Mouse (Mus musculus): ENCODE results near the gene Lpp. TPM values are rescaled to one million over a fixed set of nuclear protein-coding genes. Genes with fewer than 3 reads are reported as not detected.

The Lpp gene
- polyA plus RNA-seq, 1 experiment from 2014 or later = 20.7 TPM

DNA sequence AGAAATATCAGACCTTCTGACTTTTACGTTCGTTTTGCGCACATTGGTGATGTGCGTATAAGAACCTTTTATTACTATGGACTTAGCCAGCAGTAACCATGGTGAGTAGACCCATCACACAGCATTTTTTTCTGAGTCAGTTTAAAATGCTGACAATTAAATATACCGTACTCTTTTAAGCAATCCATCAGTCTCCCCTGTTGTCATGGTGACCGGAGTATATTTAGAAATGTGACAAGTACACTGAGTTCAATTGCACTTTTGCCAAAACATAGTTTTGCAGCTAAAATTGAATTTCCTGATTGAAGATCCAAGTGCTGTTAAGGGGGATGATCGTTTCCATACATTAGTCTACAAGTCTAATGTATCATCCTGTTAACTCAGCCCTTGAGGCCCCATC is 149.6 kb downstream of the Lpp start:
- H3K9ac ChIP-seq (replicated peaks) = no peak overlapping the region
- no peak overlapping the region for H3K4me2 ChIP-seq (replicated peaks)
- no peak overlapping the region for H3K27ac ChIP-seq (replicated peaks)
- H3K4me1 ChIP-seq = no peaks in the 10 kb centered on the region
- no peaks in the 10 kb centered on the region for H3K27me3 ChIP-seq
- no peak for ATAC-seq (ENCODE audit: low FRiP score, low read depth)
- H3K36me3 ChIP-seq = no peaks in the 10 kb centered on the region
- H3K9me3 ChIP-seq = no peaks in the 10 kb centered on the region
- no peak overlapping the region for H3K4me3 ChIP-seq
- 94% methylated on average over 7 of the region's 7 CpGs for WGBS

DNA sequence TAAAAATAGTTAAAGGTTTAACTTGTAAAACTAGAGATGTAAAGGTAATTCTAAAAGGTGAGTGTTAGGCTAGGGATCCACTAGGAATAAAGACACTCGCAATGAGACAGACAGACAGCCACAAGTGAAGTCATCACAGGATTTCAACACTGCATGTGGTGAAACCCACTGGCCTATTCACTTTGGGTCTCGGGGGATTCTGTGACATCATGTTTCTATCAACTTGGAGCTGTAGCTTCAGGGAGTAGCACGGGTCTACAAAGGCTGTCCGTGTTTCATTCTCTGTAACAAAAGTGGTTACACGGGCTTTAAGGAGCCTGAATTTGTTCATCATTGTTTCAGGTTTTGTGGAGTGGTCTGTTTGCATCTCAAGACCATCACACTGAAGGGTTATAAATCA is 152.1 kb downstream of the Lpp start:
- H3K9me3 ChIP-seq = no peaks in the 10 kb centered on the region
- WGBS = 90% methylated on average over 5 of the region's 5 CpGs
- no peaks in the 10 kb centered on the region for H3K27me3 ChIP-seq
- H3K27ac ChIP-seq (replicated peaks) = no peak overlapping the region
- H3K36me3 ChIP-seq = no peaks in the 10 kb centered on the region
- no peak for ATAC-seq (ENCODE audit: low FRiP score, low read depth)
- H3K4me1 ChIP-seq = no peaks in the 10 kb centered on the region
- no peak overlapping the region for H3K4me2 ChIP-seq (replicated peaks)
- no peak overlapping the region for H3K4me3 ChIP-seq
- no peak overlapping the region for H3K9ac ChIP-seq (replicated peaks)

DNA sequence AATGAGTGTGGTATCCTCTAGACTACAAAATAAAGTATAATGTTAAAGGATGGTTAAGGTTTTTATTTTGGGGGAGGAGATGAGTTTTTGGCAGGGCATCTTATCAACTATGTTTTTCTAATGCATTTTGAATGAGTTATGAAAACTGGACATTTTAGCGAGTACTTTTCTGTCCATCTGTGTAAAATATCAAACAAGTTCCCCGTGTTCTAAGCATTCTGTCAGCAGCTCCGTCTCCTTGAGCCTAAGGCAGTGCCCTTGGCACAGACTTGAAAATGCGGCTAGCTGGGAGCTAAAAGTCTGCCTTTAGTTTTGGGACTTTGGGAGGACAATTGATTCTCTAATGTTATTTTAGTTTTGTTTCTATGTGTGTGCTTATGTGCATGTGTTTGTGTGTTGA is 165.2 kb downstream of the Lpp start:
- H3K9ac ChIP-seq (replicated peaks) = no peak overlapping the region
- 93% methylated on average over 4 of the region's 4 CpGs for WGBS

DNA sequence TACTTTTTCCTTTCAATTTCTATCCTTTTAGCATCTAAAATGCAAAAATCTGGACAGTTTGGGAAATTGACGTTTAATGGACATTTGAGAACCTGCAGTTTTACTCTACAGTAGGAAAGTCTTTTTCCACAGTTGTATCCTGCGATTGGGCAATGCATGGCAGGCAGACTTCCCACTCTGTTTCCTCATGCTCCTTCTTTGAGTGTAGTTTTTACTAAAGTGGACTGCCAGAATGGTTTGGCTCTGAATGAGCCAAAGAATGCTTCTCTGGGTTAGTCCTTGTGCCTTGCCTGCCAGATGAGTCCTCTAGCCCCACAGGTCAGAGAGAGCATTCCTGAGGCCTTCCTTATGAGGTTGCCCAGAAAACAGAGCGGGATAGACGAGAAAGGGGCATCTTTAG is 166.5 kb downstream of the Lpp start:
- no peaks in the 10 kb centered on the region for H3K36me3 ChIP-seq
- no peak overlapping the region for H3K27ac ChIP-seq (replicated peaks)
- 92% methylated on average over 4 of the region's 4 CpGs for WGBS
- H3K27me3 ChIP-seq = no peaks in the 10 kb centered on the region
- no peak overlapping the region for H3K9ac ChIP-seq (replicated peaks)
- no peaks in the 10 kb centered on the region for H3K4me1 ChIP-seq
- no peaks in the 10 kb centered on the region for H3K9me3 ChIP-seq
- H3K4me2 ChIP-seq (replicated peaks) = no peak overlapping the region
- no peak for ATAC-seq (ENCODE audit: low FRiP score, low read depth)
- H3K4me3 ChIP-seq = no peak overlapping the region

More for the DNA sequence above, 165.2 kb downstream of the Lpp start:
- Histone ChIP-seq H3K9me3 (no peaks in the 10 kb centered on the region), H3K4me2 (replicated peaks) (no peak overlapping the region), H3K4me1 (no peaks in the 10 kb centered on the region), H3K27me3 (no peaks in the 10 kb centered on the region), H3K4me3 (no peak overlapping the region), H3K27ac (replicated peaks) (no peak overlapping the region), H3K36me3 (no peaks in the 10 kb centered on the region)
- no peak for ATAC-seq (ENCODE audit: low FRiP score, low read depth)

GRCm38 (mm10) chr16:24560998-24561397 is 167.7 kb downstream of the Lpp start:
- Histone ChIP-seq H3K27ac (replicated peaks) (no peak overlapping the region), H3K36me3 (no peaks in the 10 kb centered on the region), H3K4me1 (no peaks in the 10 kb centered on the region), H3K9ac (replicated peaks) (no peak overlapping the region), H3K27me3 (no peaks in the 10 kb centered on the region), H3K9me3 (no peaks in the 10 kb centered on the region), H3K4me2 (replicated peaks) (no peak overlapping the region), H3K4me3 (no peak overlapping the region)
- ATAC-seq (ENCODE audit: low FRiP score, low read depth) = no peak
- WGBS = 83% methylated on average over 2 of the region's 2 CpGs

DNA sequence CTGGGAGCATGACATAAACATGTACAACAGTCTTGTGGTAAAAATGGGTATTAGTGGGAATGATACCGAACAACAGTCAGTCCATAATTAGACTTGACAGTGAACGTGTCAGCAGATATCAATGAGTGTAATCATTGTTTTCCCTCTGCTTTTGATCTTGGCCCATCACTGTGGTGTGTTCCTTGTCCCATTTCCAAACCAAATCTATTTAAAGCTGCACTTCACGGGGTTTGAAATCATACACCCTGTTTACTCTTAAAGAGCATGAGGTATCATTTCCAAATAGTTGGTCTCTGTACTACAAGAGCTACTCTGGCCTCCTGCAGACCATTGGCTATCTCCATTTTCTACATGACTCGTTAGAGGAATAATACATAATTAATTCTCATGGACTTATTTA is 168.3 kb downstream of the Lpp start:
- 85% methylated on average over 4 of the region's 4 CpGs for WGBS
- no peaks in the 10 kb centered on the region for H3K9me3 ChIP-seq
- H3K27me3 ChIP-seq = no peaks in the 10 kb centered on the region
- H3K36me3 ChIP-seq = no peaks in the 10 kb centered on the region
- H3K4me1 ChIP-seq = 0 out of 2 replicates have a peak, but pooled peaks cover 4% of the 10 kb centered on the region
- no peak overlapping the region for H3K9ac ChIP-seq (replicated peaks)
- no peak overlapping the region for H3K4me2 ChIP-seq (replicated peaks)
- H3K27ac ChIP-seq (replicated peaks) = no peak overlapping the region
- H3K4me3 ChIP-seq = no peak overlapping the region
- no peak for ATAC-seq (ENCODE audit: low FRiP score, low read depth)

- Histone ChIP-seq H3K27me3 (no peaks in the 10 kb centered on the region), H3K4me3 (no peak overlapping the region), H3K9ac (replicated peaks) (no peak overlapping the region), H3K27ac (replicated peaks) (no peak overlapping the region), H3K9me3 (no peaks in the 10 kb centered on the region), H3K4me2 (replicated peaks) (no peak overlapping the region), H3K4me1 (0 out of 2 replicates have a peak, but pooled peaks cover 4% of the 10 kb centered on the region), H3K36me3 (no peaks in the 10 kb centered on the region)
- ATAC-seq (ENCODE audit: low FRiP score, low read depth) = no peak
- WGBS = 81% methylated on average over 7 of the region's 7 CpGs
Observed at GRCm38 (mm10) chr16:24565311-24565710, 172.0 kb downstream of the Lpp start.

- no peak for ATAC-seq (ENCODE audit: low FRiP score, low read depth)
- Histone ChIP-seq H3K9me3 (no peaks in the 10 kb centered on the region), H3K4me3 (no peak overlapping the region), H3K9ac (replicated peaks) (no peak overlapping the region), H3K4me1 (0 out of 2 replicates have a peak, but pooled peaks cover 4% of the 10 kb centered on the region), H3K27me3 (no peaks in the 10 kb centered on the region), H3K36me3 (no peaks in the 10 kb centered on the region), H3K27ac (replicated peaks) (no peak overlapping the region), H3K4me2 (replicated peaks) (no peak overlapping the region)
- WGBS = 73% methylated on average over 3 of the region's 3 CpGs
Observed at GRCm38 (mm10) chr16:24566277-24566676, 173.0 kb downstream of the Lpp start.

DNA sequence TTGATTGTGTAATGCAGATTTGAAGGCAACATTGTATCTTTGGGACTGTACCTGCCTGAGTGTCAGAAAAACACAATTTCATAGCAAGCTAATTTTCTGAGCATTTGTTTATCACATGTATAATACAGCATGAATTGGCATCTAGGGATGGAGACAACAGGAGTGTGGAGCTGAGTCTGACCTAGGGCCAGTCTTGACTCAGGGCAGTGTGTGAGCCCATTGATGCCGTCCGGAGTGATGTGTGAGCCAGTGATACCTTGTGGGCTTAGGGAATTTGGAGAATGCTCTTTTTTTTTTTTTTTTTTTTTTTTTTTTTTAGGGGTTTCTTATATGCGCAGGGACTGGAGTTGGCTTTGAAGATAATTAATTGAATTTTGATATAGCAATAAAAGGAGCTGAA is 174.3 kb downstream of the Lpp start:
- no peak overlapping the region for H3K9ac ChIP-seq (replicated peaks)
- H3K4me1 ChIP-seq = 0 out of 2 replicates have a peak, but pooled peaks cover 4% of the 10 kb centered on the region
- H3K4me2 ChIP-seq (replicated peaks) = no peak overlapping the region
- H3K36me3 ChIP-seq = no peaks in the 10 kb centered on the region
- no peaks in the 10 kb centered on the region for H3K9me3 ChIP-seq
- 85% methylated on average over 3 of the region's 3 CpGs for WGBS
- H3K27me3 ChIP-seq = no peaks in the 10 kb centered on the region
- H3K27ac ChIP-seq (replicated peaks) = no peak overlapping the region
- no peak overlapping the region for H3K4me3 ChIP-seq
- ATAC-seq (ENCODE audit: low FRiP score, low read depth) = no peak

DNA sequence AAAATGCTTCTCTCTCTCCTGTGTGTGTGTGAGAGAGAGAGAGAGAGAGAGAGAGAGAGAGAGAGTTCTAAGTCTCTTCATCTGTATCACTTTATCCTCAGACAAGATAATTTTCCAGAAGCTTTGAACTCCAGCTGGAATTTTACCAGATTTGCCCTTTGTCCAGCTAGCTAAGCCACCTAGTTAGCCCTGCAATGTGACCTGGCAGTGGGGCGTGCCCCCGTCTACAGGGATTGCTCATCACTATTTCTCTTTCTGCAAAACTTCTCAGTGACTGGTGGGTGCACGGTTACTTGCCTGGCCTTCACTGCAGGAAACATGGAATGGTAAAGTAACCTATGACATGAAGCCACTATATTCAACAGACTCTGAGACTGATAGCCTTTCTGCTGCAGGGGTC is 174.8 kb downstream of the Lpp start:
- ATAC-seq (ENCODE audit: low FRiP score, low read depth) = no peak
- WGBS = 82% methylated on average over 3 of the region's 3 CpGs
- H3K4me2 ChIP-seq (replicated peaks) = no peak overlapping the region
- H3K27me3 ChIP-seq = no peaks in the 10 kb centered on the region
- H3K4me1 ChIP-seq = 0 out of 2 replicates have a peak, but pooled peaks cover 4% of the 10 kb centered on the region
- H3K27ac ChIP-seq (replicated peaks) = no peak overlapping the region
- no peaks in the 10 kb centered on the region for H3K36me3 ChIP-seq
- H3K9me3 ChIP-seq = no peaks in the 10 kb centered on the region
- H3K4me3 ChIP-seq = no peak overlapping the region
- H3K9ac ChIP-seq (replicated peaks) = no peak overlapping the region

GRCm38 (mm10) chr16:24569681-24570080 is 176.4 kb downstream of the Lpp start:
- no peak for ATAC-seq (ENCODE audit: low FRiP score, low read depth)
- no peaks in the 10 kb centered on the region for H3K27me3 ChIP-seq
- H3K27ac ChIP-seq (replicated peaks) = no peak overlapping the region
- H3K9me3 ChIP-seq = no peaks in the 10 kb centered on the region
- 83% methylated on average over 5 of the region's 5 CpGs for WGBS
- 0 out of 2 replicates have a peak, but pooled peaks cover 4% of the 10 kb centered on the region for H3K4me1 ChIP-seq
- no peak overlapping the region for H3K9ac ChIP-seq (replicated peaks)
- H3K36me3 ChIP-seq = no peaks in the 10 kb centered on the region
- H3K4me3 ChIP-seq = no peak overlapping the region
- no peak overlapping the region for H3K4me2 ChIP-seq (replicated peaks)

GRCm38 (mm10) chr16:24576999-24577398 is 183.7 kb downstream of the Lpp start:
- no peak overlapping the region for H3K4me2 ChIP-seq (replicated peaks)
- no peaks in the 10 kb centered on the region for H3K27me3 ChIP-seq
- H3K36me3 ChIP-seq = no peaks in the 10 kb centered on the region
- H3K9me3 ChIP-seq = no peaks in the 10 kb centered on the region
- H3K9ac ChIP-seq (replicated peaks) = no peak overlapping the region
- H3K4me3 ChIP-seq = no peak overlapping the region
- ATAC-seq (ENCODE audit: low FRiP score, low read depth) = no peak
- H3K4me1 ChIP-seq = no peaks in the 10 kb centered on the region
- WGBS = 88% methylated on average over 2 of the region's 2 CpGs
- H3K27ac ChIP-seq (replicated peaks) = no peak overlapping the region

- no peak overlapping the region for H3K4me2 ChIP-seq (replicated peaks)
- H3K4me1 ChIP-seq = no peaks in the 10 kb centered on the region
- H3K27me3 ChIP-seq = no peaks in the 10 kb centered on the region
- no peak overlapping the region for H3K4me3 ChIP-seq
- no peak for ATAC-seq (ENCODE audit: low FRiP score, low read depth)
- no peaks in the 10 kb centered on the region for H3K9me3 ChIP-seq
- no peak overlapping the region for H3K9ac ChIP-seq (replicated peaks)
- 83% methylated on average over 2 of the region's 2 CpGs for WGBS
- no peaks in the 10 kb centered on the region for H3K36me3 ChIP-seq
- H3K27ac ChIP-seq (replicated peaks) = no peak overlapping the region
Observed at GRCm38 (mm10) chr16:24577798-24578197, 184.5 kb downstream of the Lpp start.
